Mouse (Mus musculus): ENCODE measurements around the gene Prcp. TPM values are rescaled to one million over a fixed set of nuclear protein-coding genes. Genes with fewer than 3 reads are reported as not detected.

Prcp gene
- polyA plus RNA-seq, 1 experiment from 2014 or later: 13.5 TPM

- peaks cover 19% of the 10 kb centered on the region; the same call in 1 of the 2 replicates for H3K36me3 ChIP-seq (replicated peaks)
- H3K27me3 ChIP-seq: no peaks in the 10 kb centered on the region
- peaks cover 38% of the 10 kb centered on the region for H3K4me1 ChIP-seq (replicated peaks)
- no peak overlapping the region for H3K4me2 ChIP-seq
- no peak overlapping the region for H3K27ac ChIP-seq (replicated peaks)
- no peak for ATAC-seq (ENCODE audit: insufficient read depth)
- no peak overlapping the region for H3K9ac ChIP-seq
- no peaks in the 10 kb centered on the region for H3K9me3 ChIP-seq (replicated peaks)
- no peak overlapping the region for H3K4me3 ChIP-seq (replicated peaks)
- WGBS (ENCODE audit: insufficient replicate concordance): 57% methylated on average over 4 of the region's 4 CpGs
Observed at GRCm38 (mm10) chr7:92871596-92871995, 2.7 kb upstream of the Prcp start.

- H3K4me3 ChIP-seq (replicated peaks): peak overlapping the region; percentile 84
- peaks cover 65% of the 10 kb centered on the region for H3K4me1 ChIP-seq (replicated peaks)
- no peaks in the 10 kb centered on the region for H3K9me3 ChIP-seq (replicated peaks)
- 0 out of 2 replicates have a peak, but pooled peaks cover 8% of the 10 kb centered on the region for H3K36me3 ChIP-seq (replicated peaks)
- ATAC-seq (ENCODE audit: insufficient read depth): peak; percentile 94
- peak overlapping the region; percentile 87 for H3K9ac ChIP-seq
- no peaks in the 10 kb centered on the region for H3K27me3 ChIP-seq
- H3K4me2 ChIP-seq: peak overlapping the region; percentile 97
- WGBS (ENCODE audit: insufficient replicate concordance): under 1% methylated on average over 29 of the region's 29 CpGs
- peak overlapping the region; percentile 99 for H3K27ac ChIP-seq (replicated peaks)
Observed at GRCm38 (mm10) chr7:92874761-92875408, 615 bp downstream of the Prcp start.

GRCm38 (mm10) chr7:92876066-92876465 lies 1.8 kb downstream of the Prcp start:
- peak overlapping the region; percentile 99 for H3K27ac ChIP-seq (replicated peaks)
- no peaks in the 10 kb centered on the region for H3K9me3 ChIP-seq (replicated peaks)
- H3K9ac ChIP-seq: peak overlapping the region; percentile 87
- peaks cover 70% of the 10 kb centered on the region for H3K4me1 ChIP-seq (replicated peaks)
- H3K36me3 ChIP-seq (replicated peaks): peaks cover 6% of the 10 kb centered on the region; the same call in 1 of the 2 replicates
- ATAC-seq (ENCODE audit: insufficient read depth): no peak
- H3K4me2 ChIP-seq: peak overlapping the region; percentile 97
- H3K27me3 ChIP-seq: no peaks in the 10 kb centered on the region
- WGBS (ENCODE audit: insufficient replicate concordance): 12% methylated on average over 3 of the region's 3 CpGs
- H3K4me3 ChIP-seq (replicated peaks): peak overlapping the region; percentile 84

GRCm38 (mm10) chr7:92876538-92876937 lies 2.3 kb downstream of the Prcp start:
- Histone ChIP-seq H3K4me1 (replicated peaks) (peaks cover 69% of the 10 kb centered on the region), H3K9ac (peak overlapping the region; percentile 87), H3K9me3 (replicated peaks) (no peaks in the 10 kb centered on the region), H3K27ac (replicated peaks) (peak overlapping the region; percentile 99), H3K36me3 (replicated peaks) (peaks cover under 1% of the 10 kb centered on the region; the same call in 1 of the 2 replicates), H3K27me3 (no peaks in the 10 kb centered on the region), H3K4me2 (peak overlapping the region; percentile 97), H3K4me3 (replicated peaks) (peak overlapping the region; percentile 84)
- no peak for ATAC-seq (ENCODE audit: insufficient read depth)
- WGBS (ENCODE audit: insufficient replicate concordance): 8% methylated on average over 7 of the region's 7 CpGs

- peaks cover 70% of the 10 kb centered on the region for H3K4me1 ChIP-seq (replicated peaks)
- no peaks in the 10 kb centered on the region; the same call in 1 of the 2 replicates for H3K36me3 ChIP-seq (replicated peaks)
- 39% methylated on average over 7 of the region's 7 CpGs for WGBS (ENCODE audit: insufficient replicate concordance)
- peak overlapping the region; percentile 61 for H3K27ac ChIP-seq (replicated peaks)
- H3K9ac ChIP-seq: 0 out of 2 replicates have a peak overlapping the region, but pooled peaks have one; percentile 11
- H3K9me3 ChIP-seq (replicated peaks): no peaks in the 10 kb centered on the region
- 0 out of 2 replicates have a peak overlapping the region, but pooled peaks have one; percentile 84 for H3K4me3 ChIP-seq (replicated peaks)
- no peak for ATAC-seq (ENCODE audit: insufficient read depth)
- H3K27me3 ChIP-seq: no peaks in the 10 kb centered on the region
- H3K4me2 ChIP-seq: peak overlapping the region; percentile 97
Observed at GRCm38 (mm10) chr7:92878575-92879285, 4.5 kb downstream of the Prcp start.

GRCm38 (mm10) chr7:92883850-92884716 lies 9.8 kb downstream of the Prcp start:
- Histone ChIP-seq H3K9ac (peak overlapping the region; percentile 25), H3K4me2 (peak overlapping the region; percentile 43)

GRCm38 (mm10) chr7:92884998-92885660 lies 10.9 kb downstream of the Prcp start:
- no peak for ATAC-seq (ENCODE audit: insufficient read depth)
- peak overlapping the region; percentile 77 for H3K27ac ChIP-seq (replicated peaks)
- H3K27me3 ChIP-seq: no peaks in the 10 kb centered on the region
- 67% methylated on average over 6 of the region's 6 CpGs for WGBS (ENCODE audit: insufficient replicate concordance)
- peaks cover 8% of the 10 kb centered on the region for H3K36me3 ChIP-seq (replicated peaks)
- no peak overlapping the region for H3K4me3 ChIP-seq (replicated peaks)
- H3K4me2 ChIP-seq: peak overlapping the region; percentile 43
- no peak overlapping the region for H3K9ac ChIP-seq
- peaks cover 76% of the 10 kb centered on the region for H3K4me1 ChIP-seq (replicated peaks)
- H3K9me3 ChIP-seq (replicated peaks): no peaks in the 10 kb centered on the region

More at GRCm38 (mm10) chr7:92883850-92884716, 9.8 kb downstream of the Prcp start:
- 30% methylated on average over 9 of the region's 9 CpGs for WGBS (ENCODE audit: insufficient replicate concordance)
- ATAC-seq (ENCODE audit: insufficient read depth): peak; percentile 77
- Histone ChIP-seq H3K4me1 (replicated peaks) (peaks cover 73% of the 10 kb centered on the region), H3K27ac (replicated peaks) (peak overlapping the region; percentile 77), H3K9me3 (replicated peaks) (no peaks in the 10 kb centered on the region), H3K36me3 (replicated peaks) (peaks cover 4% of the 10 kb centered on the region), H3K27me3 (no peaks in the 10 kb centered on the region), H3K4me3 (replicated peaks) (no peak overlapping the region)

- H3K27ac ChIP-seq (replicated peaks): peak overlapping the region; percentile 74
- ATAC-seq (ENCODE audit: insufficient read depth): peak; percentile 78
- WGBS (ENCODE audit: insufficient replicate concordance): 30% methylated on average over 7 of the region's 7 CpGs
- no peaks in the 10 kb centered on the region for H3K27me3 ChIP-seq
- peaks cover 8% of the 10 kb centered on the region for H3K36me3 ChIP-seq (replicated peaks)
- H3K4me3 ChIP-seq (replicated peaks): no peak overlapping the region
- peaks cover 66% of the 10 kb centered on the region for H3K4me1 ChIP-seq (replicated peaks)
- H3K9ac ChIP-seq: no peak overlapping the region; the same call in 1 of the 2 replicates
- H3K4me2 ChIP-seq: peak overlapping the region; percentile 43
- no peaks in the 10 kb centered on the region for H3K9me3 ChIP-seq (replicated peaks)
Observed at GRCm38 (mm10) chr7:92886801-92887200, 12.5 kb downstream of the Prcp start.

GRCm38 (mm10) chr7:92887230-92887629 lies 13.0 kb downstream of the Prcp start:
- Histone ChIP-seq H3K9me3 (replicated peaks) (no peaks in the 10 kb centered on the region), H3K9ac (no peak overlapping the region; the same call in 1 of the 2 replicates), H3K36me3 (replicated peaks) (peaks cover 12% of the 10 kb centered on the region), H3K27ac (replicated peaks) (peak overlapping the region; percentile 74), H3K27me3 (no peaks in the 10 kb centered on the region), H3K4me3 (replicated peaks) (no peak overlapping the region), H3K4me1 (replicated peaks) (peaks cover 61% of the 10 kb centered on the region), H3K4me2 (peak overlapping the region; percentile 43)
- 58% methylated on average over 5 of the region's 5 CpGs for WGBS (ENCODE audit: insufficient replicate concordance)
- peak; percentile 68 for ATAC-seq (ENCODE audit: insufficient read depth)

- H3K27me3 ChIP-seq: no peaks in the 10 kb centered on the region
- peaks cover 32% of the 10 kb centered on the region for H3K4me1 ChIP-seq (replicated peaks)
- H3K4me2 ChIP-seq: no peak overlapping the region
- H3K36me3 ChIP-seq (replicated peaks): peaks cover 13% of the 10 kb centered on the region
- no peak overlapping the region for H3K4me3 ChIP-seq (replicated peaks)
- WGBS (ENCODE audit: insufficient replicate concordance): 56% methylated on average over 1 of the region's 1 CpGs
- H3K27ac ChIP-seq (replicated peaks): no peak overlapping the region
- no peak overlapping the region for H3K9ac ChIP-seq
- no peak for ATAC-seq (ENCODE audit: insufficient read depth)
- no peaks in the 10 kb centered on the region for H3K9me3 ChIP-seq (replicated peaks)
Observed at GRCm38 (mm10) chr7:92890211-92890610, 15.9 kb downstream of the Prcp start.
